Mouse (Mus musculus): Measurements from ENCODE around the gene Trnau1ap.

DNA sequence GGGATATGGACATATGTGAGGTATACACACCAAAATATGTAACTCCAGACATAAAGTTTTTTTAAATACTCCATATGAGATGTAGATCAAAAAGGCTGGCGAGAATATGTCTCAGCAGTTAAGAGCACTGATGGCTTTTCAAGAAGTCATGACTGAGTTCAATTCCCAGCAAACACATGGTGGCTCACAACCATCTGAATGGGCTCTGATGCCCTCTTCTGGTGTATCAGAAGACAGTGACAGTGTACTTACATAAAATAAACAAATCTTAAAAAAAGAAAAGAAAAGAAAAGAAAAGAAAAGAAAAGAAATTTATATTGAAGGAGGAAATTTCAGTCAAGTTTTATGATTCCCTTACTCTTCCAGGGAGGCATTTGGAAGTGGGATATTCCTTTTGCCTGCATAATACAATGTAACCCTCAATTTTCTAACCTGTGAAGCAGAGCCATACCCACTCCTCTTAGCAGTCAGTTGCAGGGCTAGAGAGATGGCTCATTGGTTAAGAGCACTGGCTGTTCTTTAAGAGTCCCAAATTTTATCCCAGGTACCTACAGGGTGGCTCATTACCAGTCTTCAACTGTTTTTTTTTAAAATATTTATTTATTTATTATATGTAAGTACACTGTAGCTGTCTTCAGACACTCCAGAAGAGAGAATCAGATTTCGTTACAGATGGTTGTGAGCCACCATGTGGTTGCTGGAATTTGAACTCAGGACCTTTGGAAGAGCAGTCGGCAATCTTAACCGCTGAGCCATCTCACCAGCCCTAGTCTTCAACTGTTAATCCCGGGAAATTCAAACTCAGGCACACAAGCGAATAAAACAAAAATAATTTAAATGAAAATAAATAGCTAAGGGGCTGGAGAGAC is 60.2 kb downstream of the Trnau1ap start:
- TF ChIP-seq CTCF (conservative IDR thresholded peaks at IDR 0.05; ENCODE audit: low read length) (no peak), POU5F1 (IDR thresholded peaks at IDR 0.05; ENCODE audit: borderline replicate concordance, low read length) (no peak)

Data from E14TG2a.4 (cell line).